Mouse (Mus musculus) embryonic fibroblast, embryonic 13.5 days (primary cell): Measurements from ENCODE around the gene Tlx3.

Experiments
- CTCF ChIP-seq: IDR thresholded peaks from 2 replicates; pipeline ENCODE4 v1.5.1; 2011; ENCODE audit warnings: mild to moderate bottlenecking, control low read depth, low read length, moderate library complexity, borderline replicate concordance; ENCODE audit not compliant: insufficient read depth
- POLR2A ChIP-seq: IDR thresholded peaks from 2 replicates; pipeline ENCODE4 v1.6.1; 2011; ENCODE audit warnings: low read depth, mild to moderate bottlenecking, control low read depth, low read length, moderate library complexity

GRCm38 (mm10) chr11:33202972-33203371 lies 417 bp downstream of the Tlx3 start:
- TF ChIP-seq POLR2A (no peak), CTCF (no peak)
